35 mouse cellular contexts compared by ENCODE assay signal in genomic region chr6:140782524-140782923, GRCm38 (mm10). TPM values are rescaled to one million over a fixed set of nuclear protein-coding genes. Genes with fewer than 3 reads are reported as not detected.
DNase-seq lines count a peak whose midpoint lies in the region; ATAC-seq lines count a peak whose summit lies in the region.
"Had no signal": no experiment of that assay in that cellular context is flagged by ENCODE, and none has a peak within 500 bp of the region (broad histone marks: within the 10 kb centered on the region; RNA-seq: fewer than 3 reads in every experiment).

No protein-coding gene starts in this region.

- no peaks in the 10 kb centered on the region for H3K36me3 ChIP-seq in hindbrain, embryonic 11.5 days (ENCODE audit: control insufficient read depth, insufficient read depth, low read length)
- no peaks in the 10 kb centered on the region for H3K36me3 ChIP-seq in hindbrain, embryonic 16.5 days (ENCODE audit: control insufficient read depth, insufficient read depth, low read length)
- H3K36me3 ChIP-seq in megakaryocyte, embryonic 14.5 days (replicated peaks; ENCODE audit: low read length), result no peaks in the 10 kb centered on the region
- no peaks in the 10 kb centered on the region for H3K36me3 ChIP-seq in embryonic facial prominence, embryonic 15.5 days
- H3K36me3 ChIP-seq in midbrain, embryonic 14.5 days (ENCODE audit: control insufficient read depth, insufficient read depth, low read length), result no peaks in the 10 kb centered on the region
- H3K36me3 ChIP-seq: embryonic facial prominence, embryonic 13.5 days; heart, embryonic 10.5 days; liver, embryonic 13.5 days; stomach, embryonic 15.5 days had no signal

- WGBS in hindbrain, embryonic 11.5 days, result 93% methylated on average over 6 of the region's 6 CpGs
- 96% methylated on average over 6 of the region's 6 CpGs for WGBS in hindbrain, embryonic 16.5 days
- 93% methylated on average over 6 of the region's 6 CpGs for whole genome bisulfite sequencing in embryonic facial prominence, embryonic 15.5 days
- WGBS in midbrain, embryonic 14.5 days, result 96% methylated on average over 6 of the region's 6 CpGs

- ATAC-seq in hindbrain, embryonic 11.5 days (ENCODE audit: low FRiP score), result peak; percentile 50
- ATAC-seq in hindbrain, embryonic 16.5 days, result no peak; the same call in 1 of the 2 replicates
- ATAC-seq in megakaryocyte, adult 5-6 weeks (ENCODE audit: poor library complexity, severe bottlenecking), result no peak
- peak; percentile 22; the same call in 1 of the 2 replicates for ATAC-seq in embryonic facial prominence, embryonic 15.5 days (ENCODE audit: insufficient number of reproducible peaks, low FRiP score, low TSS enrichment, low read depth)
- peak; percentile 26 for ATAC-seq in midbrain, embryonic 14.5 days (ENCODE audit: low FRiP score, low TSS enrichment)
- ATAC-seq: forebrain, embryonic 13.5 days; Patski had no signal

- H3K27me3 ChIP-seq in hindbrain, embryonic 11.5 days (ENCODE audit: control insufficient read depth, insufficient read depth, low read length), result no peaks in the 10 kb centered on the region
- H3K27me3 ChIP-seq in hindbrain, embryonic 16.5 days (replicated peaks; ENCODE audit: control insufficient read depth, insufficient read depth, low read length), result no peaks in the 10 kb centered on the region
- H3K27me3 ChIP-seq in megakaryocyte, embryonic 14.5 days (replicated peaks), result peaks cover 2% of the 10 kb centered on the region
- H3K27me3 ChIP-seq in embryonic facial prominence, embryonic 15.5 days, result no peaks in the 10 kb centered on the region
- no peaks in the 10 kb centered on the region for H3K27me3 ChIP-seq in midbrain, embryonic 14.5 days (ENCODE audit: control insufficient read depth, insufficient read depth, low read length)
- H3K27me3 ChIP-seq: embryonic facial prominence, embryonic 13.5 days; forebrain, embryonic 13.5 days; liver, embryonic 13.5 days; Patski; stomach, embryonic 15.5 days had no signal

- H3K9ac ChIP-seq in hindbrain, embryonic 11.5 days (ENCODE audit: low read depth, low read length), result no peak overlapping the region
- H3K9ac ChIP-seq in hindbrain, embryonic 16.5 days (ENCODE audit: low read depth, low read length), result no peak overlapping the region
- no peak overlapping the region for H3K9ac ChIP-seq in embryonic facial prominence, embryonic 15.5 days
- H3K9ac ChIP-seq in midbrain, embryonic 14.5 days (replicated peaks; ENCODE audit: low read length), result no peak overlapping the region
- H3K9ac ChIP-seq: embryonic facial prominence, embryonic 13.5 days; forebrain, embryonic 13.5 days; liver, embryonic 13.5 days; stomach, embryonic 15.5 days had no signal

- H3K27ac ChIP-seq in hindbrain, embryonic 11.5 days (ENCODE audit: low read depth, low read length), result no peak overlapping the region
- H3K27ac ChIP-seq in hindbrain, embryonic 16.5 days (ENCODE audit: low read depth, low read length), result no peak overlapping the region
- no peak overlapping the region for H3K27ac ChIP-seq in embryonic facial prominence, embryonic 15.5 days (replicated peaks)
- H3K27ac ChIP-seq in midbrain, embryonic 14.5 days (replicated peaks; ENCODE audit: low read depth, low read length), result no peak overlapping the region
- H3K27ac ChIP-seq: embryonic facial prominence, embryonic 13.5 days; forebrain, embryonic 13.5 days; heart, embryonic 10.5 days; liver, embryonic 13.5 days; stomach, embryonic 15.5 days had no signal

- no peak for DNase-seq in hindbrain, embryonic 11.5 days (ENCODE audit: low spot score)
- DNase-seq in midbrain, embryonic 14.5 days, result no peak
- no peak for DNase-seq in frontal cortex, postnatal 10 days (ENCODE audit: low spot score in 2 of 2)
- DNase-seq in ovary, postnatal 14 days (ENCODE audit: low spot score), result no peak
- DNase-seq: cerebellum, adult 11 months; cerebellum, postnatal 10 days; heart, postnatal 10 days; kidney, adult 11 months; left cerebral cortex, postnatal 4 days; liver, embryonic 13.5 days; lung, adult 2 months; right cerebral cortex, adult 18-20 months; right cerebral cortex, postnatal 4 days; thymus, adult 18-20 months; thymus, postnatal 36 days had no signal

- no peaks in the 10 kb centered on the region for H3K9me3 ChIP-seq in hindbrain, embryonic 11.5 days (ENCODE audit: control insufficient read depth, low read length)
- no peaks in the 10 kb centered on the region for H3K9me3 ChIP-seq in hindbrain, embryonic 16.5 days (ENCODE audit: control insufficient read depth, low read length)
- peaks cover 28% of the 10 kb centered on the region for H3K9me3 ChIP-seq in megakaryocyte, embryonic 14.5 days
- H3K9me3 ChIP-seq in embryonic facial prominence, embryonic 15.5 days (replicated peaks), result no peaks in the 10 kb centered on the region
- H3K9me3 ChIP-seq in midbrain, embryonic 14.5 days (ENCODE audit: control insufficient read depth, low read length), result no peaks in the 10 kb centered on the region
- H3K9me3 ChIP-seq: embryonic facial prominence, embryonic 13.5 days; forebrain, embryonic 13.5 days; heart, embryonic 10.5 days; liver, embryonic 13.5 days; stomach, embryonic 15.5 days had no signal

- no peak overlapping the region for H3K4me2 ChIP-seq in hindbrain, embryonic 11.5 days (replicated peaks; ENCODE audit: low read depth, low read length)
- H3K4me2 ChIP-seq in hindbrain, embryonic 16.5 days (ENCODE audit: low read length), result no peak overlapping the region
- no peak overlapping the region for H3K4me2 ChIP-seq in embryonic facial prominence, embryonic 15.5 days (replicated peaks)
- H3K4me2 ChIP-seq in midbrain, embryonic 14.5 days (ENCODE audit: low read length), result no peak overlapping the region
- H3K4me2 ChIP-seq: embryonic facial prominence, embryonic 13.5 days; forebrain, embryonic 13.5 days; liver, embryonic 13.5 days; stomach, embryonic 15.5 days had no signal

- no peak overlapping the region for H3K4me3 ChIP-seq in hindbrain, embryonic 11.5 days (ENCODE audit: low read depth, low read length)
- H3K4me3 ChIP-seq in hindbrain, embryonic 16.5 days (ENCODE audit: low read length), result no peak overlapping the region
- peak overlapping the region; percentile 80 for H3K4me3 ChIP-seq in megakaryocyte, embryonic 14.5 days (replicated peaks)
- H3K4me3 ChIP-seq in embryonic facial prominence, embryonic 15.5 days (replicated peaks), result no peak overlapping the region
- no peak overlapping the region for H3K4me3 ChIP-seq in midbrain, embryonic 14.5 days (replicated peaks; ENCODE audit: low read depth, low read length)
- H3K4me3 ChIP-seq: embryonic facial prominence, embryonic 13.5 days; forebrain, embryonic 13.5 days; heart, embryonic 10.5 days; liver, embryonic 13.5 days; stomach, embryonic 15.5 days had no signal

- no peaks in the 10 kb centered on the region for H3K4me1 ChIP-seq in hindbrain, embryonic 11.5 days (replicated peaks; ENCODE audit: control insufficient read depth, insufficient read depth, low read length)
- no peaks in the 10 kb centered on the region for H3K4me1 ChIP-seq in hindbrain, embryonic 16.5 days (ENCODE audit: control insufficient read depth, insufficient read depth, low read depth, low read length)
- no peaks in the 10 kb centered on the region; the same call in 1 of the 2 replicates for H3K4me1 ChIP-seq in megakaryocyte, embryonic 14.5 days
- H3K4me1 ChIP-seq in embryonic facial prominence, embryonic 15.5 days, result no peaks in the 10 kb centered on the region
- H3K4me1 ChIP-seq in midbrain, embryonic 14.5 days (ENCODE audit: control insufficient read depth, insufficient read depth, low read length), result no peaks in the 10 kb centered on the region
- H3K4me1 ChIP-seq: forebrain, embryonic 13.5 days; heart, embryonic 10.5 days; liver, embryonic 13.5 days; stomach, embryonic 15.5 days had no signal

RNA-seq across cellular contexts. Expression of gene Gm11077, which starts 53.4 kb away (rescaled TPM):
- not detected in 2 replicates for polyA plus RNA-seq in hindbrain, embryonic 11.5 days (2014; fragmentation: Nextera tagmentation; extraction: Ambion mirVana)
- polyA plus RNA-seq in hindbrain, embryonic 16.5 days (2015; fragmentation: Nextera tagmentation; extraction: Ambion mirVana), result not detected in 2 replicates
- not detected in 2 replicates for polyA plus RNA-seq in megakaryocyte, embryonic 14.5 days (2012; ENCODE audit: insufficient read depth, low replicate concordance)
- total RNA-seq in megakaryocyte, adult 5-6 weeks (2015), result not detected in 2 replicates
- not detected in 2 replicates for total RNA-seq in megakaryocyte, adult 5-6 weeks (2017)
- polyA plus RNA-seq in embryonic facial prominence, embryonic 15.5 days (2015; fragmentation: Nextera tagmentation; extraction: Ambion mirVana), result not detected in 2 replicates
- polyA plus RNA-seq in midbrain, embryonic 14.5 days (2014; fragmentation: Nextera tagmentation; extraction: Ambion mirVana), result not detected in 2 replicates
- total RNA-seq: adrenal gland, adult 18-20 months; adrenal gland, postnatal 4 days; ES-E14; gastrocnemius, adult 8-10 months; heart, postnatal 10 days; layer of hippocampus, postnatal 10 days; left cerebral cortex, adult 8-10 months; left cerebral cortex, postnatal 4 days had no signal
- polyA plus RNA-seq: cortical plate, adult 2 months; embryonic facial prominence, embryonic 13.5 days; forebrain, embryonic 13.5 days; gonadal fat pad, adult 2 months; heart, embryonic 10.5 days; kidney, embryonic 16.5 days; large intestine, adult 2 months; liver, embryonic 13.5 days; lung, adult 2 months; neural tube, embryonic 14.5 days; Patski; stomach, embryonic 15.5 days had no signal

Comparison
In these comparisons a context has a peak if more than half of its experiments do, and no peak if none do; other contexts are left out.
1. ATAC-seq: peak in hindbrain, embryonic 11.5 days (single experiment), embryonic facial prominence, embryonic 15.5 days (single experiment) and midbrain, embryonic 14.5 days (single experiment); none in hindbrain, embryonic 16.5 days (single experiment) and megakaryocyte, adult 5-6 weeks (single experiment).